Mouse (Mus musculus): ENCODE data around the gene Pilrb1.

Pilrb1 gene

DNA sequence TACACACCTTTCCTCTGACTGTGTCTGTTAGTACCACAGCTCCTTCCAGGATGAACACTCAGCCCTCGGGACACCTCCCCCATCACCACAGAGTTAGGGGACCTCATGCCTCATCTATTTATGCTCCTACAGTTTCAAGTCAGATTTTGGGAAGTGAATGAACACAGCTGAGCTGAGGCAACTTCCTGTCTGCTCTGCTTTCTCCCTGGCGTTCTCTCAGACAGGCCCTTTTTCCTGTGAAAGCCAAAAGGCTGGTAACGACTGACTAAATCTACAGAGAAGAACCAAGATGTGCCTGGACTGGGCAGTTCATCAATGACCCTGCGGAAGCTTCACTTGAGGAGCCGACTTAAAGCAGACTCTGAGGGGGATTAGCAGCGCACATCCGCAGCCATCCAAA lies 27.7 kb downstream of the Pilrb1 start:
- peak in 1 of 2 experiments; percentile 1 for DNase-seq (ENCODE audit: low spot score in 2 of 2)

DNA sequence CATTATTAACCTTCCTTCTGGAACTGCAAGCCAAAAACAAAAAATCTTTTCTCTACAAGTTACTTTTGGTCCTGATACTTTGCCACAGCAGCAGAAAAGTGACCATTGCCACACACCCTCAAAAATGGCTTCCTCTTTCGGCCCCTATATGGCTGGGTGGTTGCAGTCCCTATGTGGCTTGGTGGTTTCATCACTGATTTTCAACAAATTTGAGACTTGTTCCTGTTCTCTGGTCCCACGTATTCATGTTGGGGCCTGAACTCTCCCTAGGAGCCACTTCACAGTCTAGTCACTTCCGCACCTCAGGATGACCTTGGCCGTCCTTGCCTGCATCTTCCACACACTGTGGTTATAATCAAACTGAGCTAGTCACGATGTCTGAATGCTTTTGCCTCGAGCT lies 29.2 kb downstream of the Pilrb1 start:
- DNase-seq (ENCODE audit: low spot score in 2 of 2), result peak in 1 of 2 experiments; percentile 2

DNA sequence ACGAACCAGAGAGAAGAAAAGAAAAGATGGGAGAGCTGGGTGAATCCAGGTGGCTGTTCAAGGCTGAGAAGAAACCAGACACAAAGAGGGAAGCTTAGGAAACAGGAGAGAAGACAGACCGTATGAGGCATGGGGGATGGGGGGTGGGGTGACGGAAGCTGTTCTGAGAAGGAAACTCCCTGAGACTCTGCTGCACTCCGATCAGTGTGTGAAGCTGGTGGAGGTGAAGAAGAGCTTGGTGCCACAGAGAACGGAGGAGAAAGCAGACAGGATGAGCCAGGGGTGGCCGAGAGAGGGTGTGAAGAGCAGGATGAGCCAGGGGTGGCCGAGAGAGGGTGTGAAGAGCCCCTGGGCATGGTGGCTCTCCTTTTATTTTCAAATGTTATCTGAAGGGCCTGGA lies 31.5 kb downstream of the Pilrb1 start:
- no peak for DNase-seq (ENCODE audit: low spot score in 2 of 2)

DNA sequence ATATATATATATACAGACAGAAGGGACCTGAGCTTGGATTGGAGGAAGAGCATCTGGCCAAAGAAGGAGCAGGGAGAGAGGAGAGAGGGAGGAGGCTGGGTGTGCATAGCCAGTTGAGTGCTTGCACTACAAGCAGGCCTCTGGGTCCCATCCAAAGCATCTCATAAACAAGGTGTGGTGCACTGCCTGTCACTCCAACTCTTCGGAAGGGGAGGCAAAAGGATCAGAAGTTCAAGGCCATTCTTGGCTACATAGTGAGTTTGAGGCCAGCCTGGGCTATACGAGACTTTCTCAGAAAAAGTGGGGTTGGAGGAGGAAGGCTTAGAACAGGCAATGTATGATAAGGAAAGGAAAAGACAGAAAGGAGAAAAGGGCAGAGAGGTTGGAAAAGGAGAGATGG lies 31.9 kb downstream of the Pilrb1 start:
- no peak for DNase-seq (ENCODE audit: low spot score in 2 of 2)

DNA sequence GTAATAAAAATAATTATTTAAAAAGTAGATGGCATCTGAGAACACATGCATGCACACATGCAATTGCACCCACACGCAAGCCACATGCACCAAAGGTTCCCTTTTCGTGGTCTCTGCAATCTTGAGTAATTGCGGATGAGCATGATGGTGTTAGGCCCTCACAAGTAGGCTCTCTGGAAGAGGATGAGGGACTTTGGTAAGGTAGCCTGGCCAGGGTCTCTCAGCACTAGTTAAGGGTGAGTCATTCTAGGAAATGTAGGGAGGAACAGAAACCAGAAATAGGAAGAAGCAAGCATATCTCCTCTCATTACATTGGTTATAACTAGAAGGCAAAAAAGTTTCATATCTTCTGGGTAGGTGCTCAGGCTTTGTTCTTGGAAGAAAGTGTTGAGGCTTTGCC lies 32.9 kb downstream of the Pilrb1 start:
- DNase-seq (ENCODE audit: low spot score in 2 of 2), result no peak

DNA sequence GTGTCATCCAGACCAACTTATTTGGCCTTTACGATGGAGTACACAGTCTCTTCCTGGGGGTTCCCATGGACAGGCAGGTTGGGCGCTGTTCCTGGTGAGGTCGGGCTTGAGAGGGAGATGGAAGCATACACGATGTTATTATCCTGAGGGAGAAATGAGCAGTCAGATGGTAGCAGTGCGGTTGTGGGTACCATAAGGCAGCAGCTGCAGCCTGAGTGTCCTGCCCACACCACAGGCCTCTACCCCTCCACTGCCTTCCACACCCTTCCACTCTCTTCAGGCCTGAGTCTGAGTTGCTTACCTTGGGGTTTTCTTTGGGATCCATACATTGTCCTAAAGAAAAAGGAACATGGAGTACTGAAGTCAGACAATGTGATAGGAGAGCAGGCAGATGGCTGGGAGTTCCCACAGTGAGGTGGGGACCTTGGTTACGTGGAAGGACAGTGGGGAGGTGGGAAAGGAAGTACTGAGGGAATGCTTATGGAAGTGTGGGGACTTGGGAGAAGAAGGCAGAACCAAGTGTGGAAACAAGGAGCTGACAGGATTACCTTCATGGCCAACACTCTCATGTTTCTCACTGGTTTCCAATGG lies 34.4 kb downstream of the Pilrb1 start:
- DNase-seq (ENCODE audit: low spot score in 2 of 2), result no peak

DNA sequence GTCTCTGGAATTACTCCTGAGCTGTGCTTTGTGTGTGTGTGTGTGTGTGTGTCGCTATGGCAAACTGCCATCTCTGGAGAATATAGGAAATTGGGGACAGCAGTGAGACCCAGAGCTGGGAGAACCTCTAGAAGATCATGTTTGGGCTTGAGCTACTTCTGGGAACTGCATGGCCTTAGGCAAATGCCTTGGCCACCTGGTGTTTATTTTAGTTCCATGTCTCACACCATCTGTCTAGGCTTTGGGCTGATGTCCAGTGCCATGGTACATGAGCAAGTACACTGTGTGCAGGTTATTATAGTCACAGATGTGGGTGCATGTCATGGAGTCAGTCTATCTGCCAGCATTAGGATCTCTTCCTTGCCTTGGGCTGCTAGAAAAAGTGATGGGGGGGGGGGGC lies 35.3 kb downstream of the Pilrb1 start:
- DNase-seq (ENCODE audit: low spot score in 2 of 2), result no peak

DNA sequence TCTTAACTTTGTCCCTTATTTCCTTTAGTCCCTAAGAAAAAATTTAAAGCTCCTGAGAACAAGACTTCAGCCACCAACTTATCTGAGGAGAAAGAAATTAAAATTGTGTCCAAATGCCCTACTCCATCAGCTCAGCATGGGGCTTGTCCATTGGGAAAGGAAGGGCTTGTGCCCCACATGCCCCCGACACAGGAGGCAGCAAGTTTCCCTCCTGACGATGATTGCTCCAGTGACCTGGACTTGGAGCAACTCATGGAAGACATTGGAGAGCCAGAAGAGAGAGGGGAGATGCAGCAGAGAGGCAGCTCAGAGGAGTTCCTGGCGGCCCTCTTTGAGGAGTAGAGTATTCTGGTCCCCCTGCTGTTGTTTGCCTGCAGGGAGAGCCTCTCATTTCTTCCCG lies 35.8 kb downstream of the Pilrb1 start:
- no peak for DNase-seq (ENCODE audit: low spot score in 2 of 2)

DNA sequence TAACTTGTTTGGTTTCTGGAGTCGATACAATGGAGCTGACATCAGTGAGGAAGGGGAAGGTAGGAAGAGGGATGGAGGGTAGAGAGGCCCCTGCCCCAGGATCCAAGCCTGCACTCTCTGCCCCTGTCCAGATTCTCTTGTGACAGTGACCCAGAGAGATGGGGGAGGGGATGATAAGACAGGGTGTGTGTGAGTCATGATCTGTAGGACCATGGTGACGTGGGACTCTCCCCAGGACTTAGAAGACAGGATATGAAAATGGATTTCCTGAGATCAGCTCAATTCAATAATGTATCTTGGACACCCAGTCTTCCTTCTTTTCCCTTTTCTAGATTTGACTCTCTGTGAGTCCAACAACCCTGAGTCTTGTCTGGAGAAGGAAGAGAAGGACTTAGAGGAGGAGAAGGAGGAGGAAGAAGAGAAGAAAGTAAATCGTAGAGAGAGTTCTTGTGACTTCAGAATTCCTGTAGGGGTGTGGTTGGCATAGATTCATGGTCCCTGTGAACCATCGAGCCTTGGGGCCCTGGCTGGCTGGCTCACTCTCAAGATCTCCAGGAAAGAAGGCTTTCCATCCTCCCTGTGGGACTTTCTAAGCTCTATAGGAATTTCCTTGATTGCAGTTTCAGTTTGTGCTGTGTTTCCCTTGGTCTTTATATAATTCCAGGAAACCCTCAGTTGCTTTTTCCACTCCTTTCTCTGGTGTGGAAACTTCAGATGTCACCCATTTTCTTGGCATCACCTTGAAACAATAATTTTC lies 40.3 kb downstream of the Pilrb1 start:
- DNase-seq (ENCODE audit: low spot score in 2 of 2), result no peak

DNA sequence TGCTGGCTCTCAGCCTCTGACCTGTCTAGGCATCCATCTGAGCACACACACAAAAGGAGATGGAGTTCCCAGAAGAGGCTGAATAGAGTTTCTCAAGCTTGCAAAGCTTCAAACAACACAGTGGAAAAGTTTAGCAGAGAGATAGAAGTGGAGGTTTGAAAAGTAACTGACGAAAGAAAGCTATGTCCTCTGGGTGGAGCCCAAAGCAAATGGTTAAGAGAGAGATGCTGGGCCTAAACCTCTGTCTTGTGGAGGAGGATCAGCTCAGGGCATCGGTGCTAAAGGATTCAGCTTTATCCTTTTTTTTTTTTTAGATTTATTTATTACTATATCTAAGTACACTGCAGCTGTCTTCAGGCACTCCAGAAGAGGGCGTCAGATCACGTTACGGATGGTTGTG lies 49.6 kb downstream of the Pilrb1 start:
- no peak for DNase-seq (ENCODE audit: low spot score in 2 of 2)

DNA sequence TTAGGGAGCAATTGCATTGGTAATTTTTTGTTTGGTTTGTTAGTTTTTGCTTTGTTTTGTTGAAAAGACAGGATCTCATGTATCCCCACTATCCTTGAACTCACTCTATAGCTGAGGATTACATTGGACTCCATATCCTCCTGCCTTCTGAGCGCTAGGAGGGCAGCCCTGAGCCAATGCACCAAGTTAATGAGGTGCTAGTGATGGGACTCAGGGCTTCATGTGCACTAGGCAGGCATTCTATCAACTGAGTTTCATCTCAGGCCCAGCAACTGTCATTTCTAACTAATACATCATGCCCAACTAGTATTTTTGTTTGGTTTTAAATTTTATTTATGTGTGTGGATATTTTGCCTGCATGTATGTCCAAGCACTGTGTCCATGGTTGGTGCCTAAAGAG lies 51.7 kb downstream of the Pilrb1 start:
- DNase-seq (ENCODE audit: low spot score in 2 of 2), result no peak

Measured in thymus, postnatal 10 days (tissue).